Mouse (Mus musculus): ENCODE results near the gene Slc13a1.

DNA sequence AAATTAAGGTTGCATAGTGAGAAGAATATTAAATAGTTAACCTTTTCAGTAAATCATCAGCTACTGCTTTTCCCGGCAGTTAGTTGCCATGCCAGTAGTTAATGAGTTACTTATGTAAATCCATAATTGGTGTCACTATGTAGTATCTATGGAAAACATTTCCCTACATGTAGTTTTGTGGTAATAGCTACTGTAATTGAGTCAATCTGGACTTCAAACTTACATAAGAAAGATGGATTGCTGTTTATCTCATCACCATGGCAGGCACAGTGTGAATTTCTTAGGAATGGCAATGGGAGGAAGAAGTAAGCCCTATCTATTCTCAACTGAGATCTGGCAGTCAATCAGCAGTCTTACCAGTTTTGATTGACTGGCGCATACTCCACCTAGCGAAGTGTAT lies 15.5 kb upstream of the Slc13a1 start:
- TF ChIP-seq CTCF (IDR thresholded peaks at IDR 0.05) (no peak), EP300 (IDR thresholded peaks at IDR 0.05) (no peak)

All from lung, postnatal 0 days (tissue).